Mouse (Mus musculus) mouse embryonic stem cell (cell line): ENCODE measurements around the gene Dop1b.

Experiments used
- in situ Hi-C, 2 experiments: fragments of 300-500 bp; cut with MboI; formaldehyde crosslinking; loops; 1 replicate in 1 of 2; 3 replicates in 1 of 2; pipeline ENCODE4 v1.14.3; 2019 to 2020; ENCODE audit warnings: low sequenced_read_pairs in 2 of 2, low pct_unique_long_range_greater_than_20kb in 1 of 2, mixed read lengths in 1 of 2; ENCODE audit not compliant: unreplicated experiment in 1 of 2

Gene Dop1b

DNA sequence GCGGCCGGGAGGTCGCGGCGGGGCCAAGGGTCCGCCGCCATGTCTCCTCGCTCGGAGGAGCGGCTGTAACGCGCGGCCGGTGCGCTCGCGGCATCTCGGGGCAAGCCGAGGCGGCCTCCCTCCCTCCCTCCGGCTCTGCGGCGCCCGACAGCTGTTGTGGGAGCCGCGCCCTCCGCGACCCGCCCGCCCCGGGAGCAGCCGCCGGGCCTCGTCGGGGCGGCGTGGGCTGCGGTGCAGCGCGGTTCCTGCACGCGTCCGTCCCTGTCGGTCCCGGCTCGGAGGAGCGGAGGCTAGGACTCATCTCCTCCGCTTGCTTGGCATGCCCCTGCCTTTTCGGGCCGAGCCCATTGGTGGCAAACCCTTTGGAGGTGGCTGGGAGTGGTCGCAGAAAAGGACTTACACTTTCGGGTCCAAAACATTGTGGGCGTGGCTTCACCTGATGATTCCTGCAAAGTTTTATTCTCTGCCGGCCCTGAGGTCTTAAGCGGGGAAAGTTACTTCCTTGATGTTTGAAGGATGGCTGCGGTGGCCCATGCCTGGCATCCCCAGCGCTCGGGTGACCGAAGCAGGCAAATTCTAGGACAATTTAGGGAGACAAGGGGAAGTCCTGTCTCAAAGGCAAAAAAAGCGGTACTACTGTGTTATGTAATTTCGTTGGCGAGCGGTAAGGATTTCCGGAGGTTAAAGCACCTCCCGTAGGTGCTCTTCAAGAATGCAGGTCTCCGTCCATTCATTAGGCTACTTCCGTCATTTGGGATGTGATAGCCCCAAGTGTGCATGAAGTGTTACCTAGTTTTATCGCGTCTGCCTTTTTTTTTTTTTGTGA, 121.0 kb downstream of the Dop1b start:
- in situ Hi-C loops: no loop called here

DNA sequence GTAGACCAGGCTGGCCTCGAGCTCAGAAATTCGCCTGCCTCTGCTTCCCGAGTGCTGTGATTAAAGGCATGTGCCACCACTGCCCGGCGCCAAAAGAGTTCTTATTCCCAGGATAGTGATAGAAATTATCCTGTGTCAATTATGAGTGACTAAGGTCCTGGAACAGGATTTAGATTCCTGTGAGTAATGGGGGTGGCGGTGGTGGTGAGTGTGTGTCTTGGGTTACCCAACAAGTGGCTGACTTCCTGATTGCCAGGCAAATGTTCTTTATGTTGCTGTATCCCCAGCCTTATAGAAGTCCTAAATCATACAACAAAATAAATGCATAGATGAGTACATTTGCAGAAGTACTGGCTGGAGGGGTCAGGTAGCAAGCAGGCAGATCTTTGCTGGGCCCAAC, 121.8 kb downstream of the Dop1b start:
- in situ Hi-C loops: no loop called here

DNA sequence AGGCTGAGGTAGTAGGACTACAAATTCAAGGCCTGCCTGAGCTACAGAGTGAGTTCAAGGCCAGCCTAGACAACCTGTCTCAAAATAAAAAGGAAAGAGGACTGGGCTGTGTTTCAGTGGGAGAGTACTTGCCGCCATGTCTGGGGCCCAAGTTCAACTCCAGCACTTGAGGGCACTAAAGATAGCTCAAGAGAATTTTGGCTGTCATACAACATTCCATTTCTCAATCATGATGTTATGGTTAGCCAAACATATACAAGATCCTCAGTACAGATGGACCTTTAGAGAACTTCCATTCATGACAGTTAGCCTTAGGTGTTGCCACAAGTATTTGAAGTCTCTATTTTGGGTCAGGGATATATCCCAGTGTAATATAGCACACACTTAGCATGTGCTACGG, 122.4 kb downstream of the Dop1b start:
- in situ Hi-C loops: no loop called here

DNA sequence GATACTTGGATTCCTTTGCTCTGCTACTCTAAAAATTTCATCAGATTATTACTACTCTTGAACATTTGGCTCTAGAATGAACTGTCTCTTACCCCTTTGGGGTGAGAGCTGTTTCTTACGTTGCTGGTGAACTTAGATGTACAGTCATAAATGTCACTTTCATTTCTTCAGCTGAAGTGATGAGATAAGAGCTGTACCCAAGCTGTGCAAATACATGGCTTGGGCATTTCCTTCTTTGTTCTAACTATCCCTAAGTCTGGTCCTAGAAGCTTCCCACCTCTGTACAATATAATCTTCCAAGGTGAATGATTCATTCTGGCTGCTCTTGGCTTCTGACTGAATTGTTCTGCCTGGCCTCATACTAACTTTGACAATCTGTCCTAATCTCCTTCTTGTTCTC, 127.3 kb downstream of the Dop1b start:
- in situ Hi-C loops: no loop called here

DNA sequence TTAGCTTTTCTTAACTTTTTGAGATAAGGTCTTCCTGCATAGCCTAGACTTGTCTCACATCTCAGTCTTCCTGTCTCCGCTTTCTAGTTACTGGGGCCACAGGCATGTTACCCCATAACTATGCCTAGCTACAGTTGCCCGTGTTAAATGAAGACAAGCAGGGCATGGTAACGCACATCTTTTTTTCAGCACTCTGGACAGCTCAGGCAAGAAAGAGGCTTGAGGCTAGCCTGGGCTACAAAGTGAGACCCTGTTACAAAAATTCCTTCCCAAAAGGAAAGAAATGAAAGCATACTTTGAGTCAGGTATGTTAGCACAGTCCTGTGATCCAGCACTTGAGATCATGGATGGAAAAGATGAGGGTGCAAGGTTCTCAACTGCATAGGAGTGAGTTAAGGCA, 138.8 kb downstream of the Dop1b start:
- in situ Hi-C loops: no loop called here

DNA sequence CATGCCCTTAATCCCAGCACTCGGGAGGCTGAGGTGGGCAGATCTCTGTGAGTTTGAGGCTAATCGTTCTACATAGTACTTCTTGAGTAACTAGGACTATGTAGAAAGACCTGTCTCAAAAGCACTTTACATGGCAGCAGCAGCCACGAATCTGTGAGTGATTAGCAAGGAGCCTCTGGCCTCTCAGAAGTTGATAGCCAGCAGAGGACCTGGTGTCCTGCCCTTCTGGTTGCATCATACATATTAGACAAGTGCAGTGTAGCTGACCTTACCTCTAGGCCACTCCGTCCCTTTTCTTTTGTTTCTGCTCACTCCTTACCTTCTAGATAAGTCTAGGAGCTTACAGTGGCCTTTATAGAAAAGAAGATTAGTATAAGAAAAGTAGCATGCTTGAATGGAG, 148.3 kb downstream of the Dop1b start:
- in situ Hi-C loops: no loop called here
